Mouse (Mus musculus) heart, adult 9 months (tissue): ENCODE measurements around the gene Rasip1.

ENCODE experiments used
- DNase-seq, 2 experiments: peaks; one replicate each; pipeline ENCODE4 v3.0.0; 2022; ENCODE audit warnings: low spot score in 2 of 2

Rasip1 gene

DNA sequence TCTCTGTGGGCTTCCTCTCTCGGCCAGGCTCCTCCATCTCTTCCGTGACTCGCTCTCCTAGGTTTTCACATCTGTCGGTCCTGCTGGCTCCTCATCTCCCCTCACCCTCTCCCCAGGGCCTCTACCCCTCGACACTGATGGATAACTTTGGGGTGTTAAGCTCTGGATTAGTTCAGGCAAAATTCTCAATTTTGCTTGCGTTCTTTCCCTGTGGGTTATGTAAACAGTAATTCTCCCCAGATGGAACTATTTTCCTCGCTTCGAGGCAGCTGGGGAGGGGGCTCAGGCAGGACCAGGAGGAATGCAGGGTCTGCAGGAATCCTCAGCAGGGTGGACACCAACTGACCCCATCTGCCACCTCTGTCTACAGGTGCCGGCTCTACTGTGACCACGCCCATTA, 58.5 kb downstream of the Rasip1 start:
- DNase-seq: no peak

DNA sequence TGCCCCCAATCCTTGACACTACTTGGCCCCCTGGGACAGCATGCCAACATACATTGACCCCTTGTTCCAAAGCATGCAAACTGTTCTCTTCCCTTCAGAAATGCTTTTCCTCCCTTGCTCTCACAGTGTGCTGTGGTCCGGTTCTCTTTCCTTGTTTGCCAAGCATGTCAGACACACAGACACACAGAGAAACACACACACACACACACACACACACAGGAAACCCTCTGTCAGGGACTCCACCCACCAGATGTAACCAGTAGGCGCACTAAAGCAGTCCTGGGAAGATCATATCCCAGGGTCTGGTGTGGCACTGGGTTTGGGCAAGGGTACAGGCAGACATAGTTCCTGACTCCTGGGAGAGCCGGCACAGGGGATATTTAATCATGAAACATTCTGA, 59.6 kb downstream of the Rasip1 start:
- DNase-seq: no peak
